Mouse (Mus musculus) forebrain, embryonic 14.5 days (tissue): ENCODE results near the gene Thoc5. TPM values are rescaled to one million over a fixed set of nuclear protein-coding genes. Genes with fewer than 3 reads are reported as not detected.

Experiments
- ATAC-seq: fragments of 200-750 bp; cut with Nextera tagmentation; 2 replicates; pipeline ENCODE4 v1.8.0; 2017; ENCODE audit warnings: mild to moderate bottlenecking, moderate library complexity
- DNase-seq: peaks from one replicate; pipeline ENCODE4 v3.0.0-alpha.2; 2015; ENCODE audit warnings: low spot score
- H3K27ac ChIP-seq: fragments of 300-500 bp; sonication (generic); 2 replicates; pipeline ENCODE4 v1.5.1; 2014; ENCODE audit warnings: low read depth, mild to moderate bottlenecking, control low read depth, low read length, moderate library complexity
- H3K27me3 ChIP-seq: fragments of 300-500 bp; sonication (generic); replicated peaks from 2 replicates; pipeline ENCODE4 v1.6.1; 2014; ENCODE audit warnings: low read length, control low read depth, mixed read lengths; ENCODE audit not compliant: control insufficient read depth, insufficient read depth
- H3K36me3 ChIP-seq: fragments of 300-500 bp; sonication (generic); 2 replicates; pipeline ENCODE4 v1.6.1; 2014; ENCODE audit warnings: low read length, control low read depth; ENCODE audit not compliant: control insufficient read depth, insufficient read depth
- H3K4me1 ChIP-seq: fragments of 300-500 bp; sonication (generic); 2 replicates; pipeline ENCODE4 v1.6.1; 2014; ENCODE audit warnings: antibody characterized with exemption, low read length, control low read depth; ENCODE audit not compliant: control insufficient read depth, insufficient read depth
- H3K4me2 ChIP-seq: fragments of 300-500 bp; sonication (generic); 2 replicates; pipeline ENCODE4 v1.6.1; 2014; ENCODE audit warnings: mild to moderate bottlenecking, control low read depth, low read length
- H3K4me3 ChIP-seq: fragments of 300-500 bp; sonication (generic); 2 replicates; pipeline ENCODE4 v1.5.1; 2014; ENCODE audit warnings: low read depth, low read length, control low read depth
- H3K9ac ChIP-seq: fragments of 300-500 bp; sonication (generic); 2 replicates; pipeline ENCODE4 v1.6.1; 2014; ENCODE audit warnings: mild to moderate bottlenecking, low read length, control low read depth, moderate library complexity
- H3K9me3 ChIP-seq: fragments of 300-500 bp; sonication (generic); replicated peaks from 2 replicates; pipeline ENCODE4 v1.6.1; 2016; ENCODE audit warnings: low read length, control low read depth, mixed read lengths; ENCODE audit not compliant: control insufficient read depth
- WGBS: fragments of 180-500 bp; shearing (Covaris S2); extraction: QIAGEN DNeasy Blood & Tissue Kit; methylation state at CpG from one replicate; pipeline ENCODE4 v1.1.7; 2014; 5-methylcytosine and 5-hydroxymethylcytosine counted together
- polyA plus RNA-seq: library from polyadenylated mRNA; unstranded; fragments of >200 nt; fragmentation: Nextera tagmentation; extraction: Ambion mirVana; gene quantifications from 2 replicates; pipeline ENCODE4 v1.2.1, GENCODE M21; 2014

Thoc5 gene
- polyA plus RNA-seq, 1 experiment from 2014 or later = 72.8 TPM

DNA sequence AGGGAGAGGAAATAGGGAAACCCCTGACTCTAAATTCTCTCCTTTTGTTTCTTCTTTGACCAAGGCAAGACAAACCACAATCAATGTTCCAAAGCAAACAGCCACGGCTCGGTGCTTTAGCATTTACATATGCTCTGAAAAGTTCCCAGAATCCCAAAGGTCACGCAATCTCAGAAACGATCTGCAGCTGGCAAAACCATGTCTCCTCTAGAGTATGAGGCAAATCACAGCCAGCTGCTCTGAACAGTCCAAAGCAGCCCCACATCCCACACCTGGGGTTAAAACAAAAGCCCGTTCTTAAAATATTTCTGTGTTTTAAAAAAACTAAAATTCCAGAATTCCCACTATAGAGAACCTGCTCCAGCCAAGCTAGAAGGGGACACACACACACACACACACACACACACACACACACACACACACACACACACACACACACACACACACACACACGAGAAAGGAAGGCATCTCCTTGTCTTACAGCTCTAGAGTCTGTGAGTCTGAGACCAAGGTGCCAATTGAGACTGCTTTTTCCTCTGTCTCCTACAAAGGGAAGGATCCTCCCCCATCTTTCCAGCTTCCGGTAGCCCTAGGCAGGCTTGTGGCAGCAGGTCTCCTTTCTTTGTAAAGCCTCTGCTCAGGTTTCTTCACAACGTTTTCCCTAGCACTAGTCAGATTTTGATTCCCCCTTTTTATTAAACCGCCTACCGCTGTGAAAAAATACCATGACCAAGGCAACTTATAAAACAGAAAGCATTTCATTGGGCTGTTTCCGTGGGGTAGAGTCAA is 33.1 kb upstream of the Thoc5 start:
- Histone ChIP-seq H3K36me3 (no peaks in the 10 kb centered on the region), H3K4me2 (no peak overlapping the region), H3K9ac (no peak overlapping the region), H3K4me3 (no peak overlapping the region), H3K27me3 (no peaks in the 10 kb centered on the region), H3K4me1 (no peaks in the 10 kb centered on the region), H3K27ac (no peak overlapping the region), H3K9me3 (no peaks in the 10 kb centered on the region)
- no peak for DNase-seq
- WGBS = 56% methylated on average over 11 of the region's 11 CpGs
- no peak for ATAC-seq

DNA sequence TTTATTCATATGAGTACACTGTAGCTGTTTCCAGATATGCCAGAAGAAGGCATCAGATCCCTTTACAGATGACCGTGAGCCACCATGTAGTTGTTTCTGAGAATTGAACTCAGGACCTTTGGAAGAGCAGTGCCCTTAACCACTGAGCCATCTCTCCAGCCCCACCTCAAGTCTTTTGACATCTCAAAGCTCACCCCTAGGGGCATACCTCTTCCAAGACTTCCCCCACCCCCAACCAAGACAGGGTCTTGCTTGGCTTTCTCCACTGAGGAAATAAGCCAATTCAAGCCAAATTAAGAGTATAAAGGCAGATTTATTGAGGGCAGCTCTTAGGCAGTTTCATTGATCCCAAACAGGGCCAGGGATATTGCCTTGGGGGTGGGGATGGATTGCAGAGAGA is 32.4 kb upstream of the Thoc5 start:
- no peak overlapping the region for H3K4me2 ChIP-seq
- H3K27ac ChIP-seq = no peak overlapping the region
- no peak for DNase-seq
- WGBS = 96% methylated on average over 1 of the region's 1 CpGs
- no peaks in the 10 kb centered on the region for H3K27me3 ChIP-seq
- no peak overlapping the region for H3K9ac ChIP-seq
- H3K4me1 ChIP-seq = no peaks in the 10 kb centered on the region
- H3K9me3 ChIP-seq = no peaks in the 10 kb centered on the region
- no peaks in the 10 kb centered on the region for H3K36me3 ChIP-seq
- no peak for ATAC-seq
- H3K4me3 ChIP-seq = no peak overlapping the region

DNA sequence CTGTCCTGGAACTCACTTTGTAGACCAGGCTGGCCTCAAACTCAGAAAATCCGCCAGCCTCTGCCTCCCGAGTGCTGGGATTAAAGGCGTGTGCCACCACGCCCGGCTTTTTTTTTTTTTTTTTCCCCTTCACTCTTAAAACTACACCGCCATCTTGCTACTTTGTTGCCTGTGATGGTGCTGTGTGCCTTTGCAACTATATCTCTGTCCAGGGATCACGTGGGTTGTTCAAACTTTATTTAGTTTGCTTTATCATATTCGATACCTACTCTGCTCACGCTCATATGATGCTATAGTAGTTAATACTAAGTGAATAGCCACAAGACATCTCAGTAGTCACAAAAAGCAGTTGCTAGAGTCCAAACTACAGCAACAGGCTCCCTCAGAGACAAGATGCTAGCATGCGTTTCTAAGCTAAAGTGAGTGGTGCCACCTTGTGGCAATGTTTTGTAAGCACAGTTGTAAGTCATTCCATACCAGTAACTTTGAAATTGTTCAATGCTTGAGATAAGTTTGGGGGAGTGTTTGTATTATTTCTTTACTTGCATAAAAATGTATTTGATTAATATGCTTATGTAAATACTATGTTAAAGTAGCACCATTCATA is 29.4 kb upstream of the Thoc5 start:
- ATAC-seq = peak; percentile 40
- Histone ChIP-seq H3K27ac (no peak overlapping the region), H3K9me3 (no peaks in the 10 kb centered on the region), H3K9ac (no peak overlapping the region), H3K4me1 (no peaks in the 10 kb centered on the region), H3K4me2 (no peak overlapping the region), H3K27me3 (no peaks in the 10 kb centered on the region), H3K36me3 (no peaks in the 10 kb centered on the region), H3K4me3 (no peak overlapping the region)
- WGBS = 34% methylated on average over 10 of the region's 10 CpGs
- peak; percentile 87 for DNase-seq

DNA sequence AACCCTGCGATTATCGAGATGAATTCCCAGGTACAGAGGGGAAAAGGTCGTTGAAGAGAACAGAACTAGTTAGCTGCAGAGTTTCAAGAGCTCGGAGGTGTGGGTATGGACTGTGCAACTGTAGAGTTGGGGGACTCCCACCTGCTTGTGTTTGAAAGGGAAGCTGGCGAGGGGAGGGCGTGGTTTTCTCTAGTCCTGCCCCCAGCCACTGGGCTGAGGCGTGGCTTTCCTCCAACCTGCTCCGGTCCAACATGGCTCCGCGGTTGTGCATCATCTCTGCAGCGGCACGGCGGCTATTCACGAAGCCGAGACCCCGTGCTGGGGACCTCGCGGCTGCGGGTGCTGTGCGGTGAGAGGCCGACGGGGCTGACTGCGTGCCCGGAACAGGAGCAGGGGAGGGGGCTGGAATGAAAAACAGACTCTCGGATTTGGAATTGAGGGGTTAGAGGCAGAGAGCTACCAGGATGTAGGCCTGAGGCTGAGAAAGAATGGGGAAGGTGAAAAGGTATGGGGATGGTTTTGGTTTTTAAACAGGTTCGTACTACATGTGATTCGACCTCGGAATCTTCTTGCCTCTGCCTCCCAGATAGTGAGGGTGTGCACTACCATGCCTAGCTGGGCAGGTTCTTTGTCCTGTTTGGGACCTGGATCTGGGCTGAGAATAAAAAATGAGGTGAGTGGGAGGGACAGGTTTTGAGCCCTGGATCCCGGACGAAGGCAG is 21.2 kb upstream of the Thoc5 start, which contains the start of gene Nipsnap1:
Gene Nipsnap1 (plus strand): TSS at position 197 of the 721 bp plus-strand sequence.
- Histone ChIP-seq H3K9ac (peak within 1 kb of the TSS; percentile 87), H3K4me1 (peaks cover 6% of the 10 kb centered on the region), H3K4me3 (peak within 1 kb of the TSS; percentile 72), H3K4me2 (peak within 1 kb of the TSS; percentile 69), H3K27ac (peak within 1 kb of the TSS; percentile 41; the same call in 1 of the 2 replicates), H3K27me3 (no peaks in the 10 kb centered on the region), H3K36me3 (peaks cover 5% of the 10 kb centered on the region; the same call in 1 of the 2 replicates), H3K9me3 (no peaks in the 10 kb centered on the region)
- ATAC-seq (peak; percentile 92), DNase-seq (peak; percentile 92)
- WGBS = 0% methylated on average over 30 of the region's 30 CpGs

DNA sequence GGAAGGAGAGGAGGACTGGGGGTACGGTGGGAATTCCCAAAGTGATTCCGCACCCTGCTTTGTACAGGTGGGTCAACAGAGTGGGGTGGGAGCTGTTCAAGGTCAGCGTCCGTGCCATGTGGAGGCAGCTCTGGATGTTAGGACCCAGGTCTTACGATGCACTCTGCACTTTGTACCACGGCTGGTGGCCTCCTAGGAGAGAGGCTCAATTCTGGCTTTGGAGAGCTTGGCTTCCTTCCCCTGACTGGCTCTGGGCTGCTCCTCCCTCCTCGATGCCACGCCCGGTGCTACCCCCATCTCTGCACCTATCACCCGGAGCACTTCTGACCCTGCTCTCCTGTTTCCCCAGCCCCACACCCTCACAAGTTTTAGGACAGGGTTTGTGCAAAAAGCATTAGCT is 20.6 kb upstream of the Thoc5 start:
- Histone ChIP-seq H3K36me3 (peaks cover 5% of the 10 kb centered on the region; the same call in 1 of the 2 replicates), H3K4me1 (peaks cover 6% of the 10 kb centered on the region), H3K27ac (no peak overlapping the region), H3K9ac (peak overlapping the region; percentile 87), H3K27me3 (no peaks in the 10 kb centered on the region), H3K4me3 (peak overlapping the region; percentile 72), H3K9me3 (no peaks in the 10 kb centered on the region), H3K4me2 (peak overlapping the region; percentile 69)
- ATAC-seq (peak; percentile 42), DNase-seq (peak; percentile 7)
- 3% methylated on average over 10 of the region's 10 CpGs for WGBS

DNA sequence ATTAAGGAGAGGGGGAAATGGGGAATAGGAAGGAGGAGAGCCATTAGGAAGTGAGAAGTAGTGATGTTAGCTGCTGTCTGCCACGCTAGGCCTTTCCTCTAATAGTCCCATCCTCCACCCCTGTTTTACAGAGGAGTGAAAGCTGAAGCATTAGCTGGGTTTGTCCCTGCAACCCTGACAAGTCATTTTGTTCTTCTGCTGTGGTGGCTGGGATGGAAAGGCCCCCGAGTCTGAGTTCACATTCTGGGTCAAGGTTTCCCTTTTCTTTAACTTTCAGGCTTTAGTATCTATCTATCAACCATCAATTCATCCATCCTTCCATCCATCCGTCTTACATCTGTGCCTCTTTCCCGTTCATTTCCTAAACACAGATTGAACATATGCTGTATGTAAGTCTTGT is 14.0 kb upstream of the Thoc5 start:
- Histone ChIP-seq H3K9me3 (no peaks in the 10 kb centered on the region), H3K27me3 (no peaks in the 10 kb centered on the region), H3K9ac (no peak overlapping the region), H3K4me2 (no peak overlapping the region), H3K36me3 (peaks cover 37% of the 10 kb centered on the region), H3K4me3 (no peak overlapping the region), H3K4me1 (no peaks in the 10 kb centered on the region), H3K27ac (no peak overlapping the region)
- 82% methylated on average over 4 of the region's 4 CpGs for WGBS
- ATAC-seq (no peak), DNase-seq (no peak)

DNA sequence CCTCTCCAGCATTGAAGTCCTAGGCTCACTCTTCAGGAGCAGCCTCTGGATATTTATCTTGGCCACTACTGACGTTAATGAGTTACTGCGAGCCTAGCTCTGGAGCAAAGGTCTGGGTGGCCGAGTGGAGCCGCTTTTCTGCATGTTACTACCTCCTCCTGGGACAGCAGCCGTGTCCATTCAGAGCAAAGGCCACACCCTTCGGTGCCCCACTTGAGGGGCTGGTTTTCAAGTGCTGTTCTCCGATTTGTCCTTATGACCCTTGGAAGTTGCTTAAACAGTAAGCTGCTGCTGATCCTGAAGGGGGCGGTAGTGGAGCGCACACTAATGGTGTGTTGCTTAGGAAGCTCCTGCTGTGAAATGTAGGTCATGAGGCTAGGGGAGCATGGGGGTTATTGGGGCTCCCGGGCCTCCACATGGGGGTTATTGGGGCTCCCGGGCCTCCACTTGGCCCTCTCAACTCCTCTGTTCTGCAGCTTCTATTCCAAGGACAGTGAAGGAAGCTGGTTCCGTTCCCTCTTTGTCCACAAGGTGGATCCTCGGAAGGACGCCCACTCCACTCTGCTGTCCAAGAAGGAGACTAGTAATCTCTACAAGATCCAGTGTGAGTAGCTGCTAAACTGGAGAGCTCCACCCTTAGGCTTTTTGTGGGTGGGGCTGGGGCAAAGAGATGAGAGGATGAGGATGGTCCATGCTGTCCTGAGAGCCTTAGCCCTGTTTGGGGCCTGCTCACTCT is 12.1 kb upstream of the Thoc5 start:
- Histone ChIP-seq H3K9ac (no peak overlapping the region), H3K9me3 (no peaks in the 10 kb centered on the region), H3K4me1 (no peaks in the 10 kb centered on the region), H3K4me2 (no peak overlapping the region), H3K4me3 (no peak overlapping the region), H3K27me3 (no peaks in the 10 kb centered on the region), H3K36me3 (peaks cover 39% of the 10 kb centered on the region), H3K27ac (no peak overlapping the region)
- ATAC-seq (no peak), DNase-seq (no peak)
- 62% methylated on average over 14 of the region's 14 CpGs for WGBS

DNA sequence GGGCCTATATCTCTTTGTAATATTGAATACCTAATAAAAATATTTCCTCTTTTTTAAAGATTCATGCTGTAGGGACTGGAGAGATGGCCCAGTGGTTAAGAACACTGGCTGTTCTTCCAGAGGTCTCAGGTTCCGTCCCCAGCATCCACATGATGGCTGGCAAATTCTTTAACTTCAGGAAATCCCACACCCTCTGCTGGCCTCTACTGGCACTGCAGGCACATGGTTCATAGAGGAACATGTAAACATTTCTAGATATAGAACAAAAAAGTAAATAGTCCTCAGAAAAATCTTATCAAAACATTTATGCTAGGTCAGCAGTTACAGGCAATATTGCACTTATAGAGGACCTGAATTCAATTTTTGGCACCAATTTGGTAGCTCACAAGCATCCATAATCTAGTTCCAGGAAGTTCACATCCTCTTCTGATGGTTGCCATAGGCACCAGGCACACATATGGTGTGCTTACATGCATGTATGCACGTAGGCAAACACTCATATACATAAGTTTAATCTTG is 9.7 kb upstream of the Thoc5 start:
- WGBS = 61% methylated on average over 2 of the region's 2 CpGs
- Histone ChIP-seq H3K27me3 (no peaks in the 10 kb centered on the region), H3K9me3 (no peaks in the 10 kb centered on the region), H3K27ac (no peak overlapping the region), H3K4me1 (no peaks in the 10 kb centered on the region), H3K4me3 (no peak overlapping the region), H3K4me2 (no peak overlapping the region), H3K9ac (no peak overlapping the region), H3K36me3 (peaks cover 63% of the 10 kb centered on the region)
- ATAC-seq (no peak), DNase-seq (peak; percentile 55)
